Comparison of ENCODE assay signal across 9 mouse cellular contexts in genomic region chr12:108208726-108209438, GRCm38 (mm10). TPM values are rescaled to one million over a fixed set of nuclear protein-coding genes. Genes with fewer than 3 reads are reported as not detected.
DNase-seq lines count a peak whose midpoint lies in the region; ATAC-seq lines count a peak whose summit lies in the region.
"Had no signal": no experiment of that assay in that cellular context is flagged by ENCODE, and none has a peak within 500 bp of the region (broad histone marks: within the 10 kb centered on the region; RNA-seq: fewer than 3 reads in every experiment).

No protein-coding gene starts in this region.

- H3K9ac ChIP-seq in hindbrain, embryonic 11.5 days (ENCODE audit: low read depth, low read length): no peak overlapping the region
- H3K9ac ChIP-seq: limb, embryonic 13.5 days had no signal

- no peak overlapping the region for H3K4me3 ChIP-seq in hindbrain, embryonic 11.5 days (ENCODE audit: low read depth, low read length)
- H3K4me3 ChIP-seq: limb, embryonic 13.5 days had no signal

- H3K9me3 ChIP-seq in hindbrain, embryonic 11.5 days (ENCODE audit: control insufficient read depth, low read length): no peaks in the 10 kb centered on the region
- H3K9me3 ChIP-seq: limb, embryonic 13.5 days had no signal

- peak; percentile 53 for ATAC-seq in frontal cortex, adult (ENCODE audit: low TSS enrichment)
- ATAC-seq in hindbrain, embryonic 11.5 days (ENCODE audit: low FRiP score): peak; percentile 10; the same call in 1 of the 2 replicates
- no peak for ATAC-seq in inflammation-experienced regulatory T-cells, adult 6 months

- no peaks in the 10 kb centered on the region; the same call in 1 of the 2 replicates for H3K36me3 ChIP-seq in hindbrain, embryonic 11.5 days (ENCODE audit: control insufficient read depth, insufficient read depth, low read length)

- H3K27me3 ChIP-seq in hindbrain, embryonic 11.5 days (ENCODE audit: control insufficient read depth, insufficient read depth, low read length): no peaks in the 10 kb centered on the region
- H3K27me3 ChIP-seq: limb, embryonic 13.5 days had no signal

- peak; percentile 91 for DNase-seq in NIH3T3 (ENCODE audit: low read depth)
- DNase-seq in cerebellum, adult 11-12 months: peak; percentile 78
- peak; percentile 86 for DNase-seq in hindbrain, embryonic 11.5 days (ENCODE audit: low spot score)
- DNase-seq in layer of hippocampus, postnatal 14 days (ENCODE audit: low spot score in 2 of 2): peak; percentile 71 to 75
- peak; percentile 82 for DNase-seq in lung, postnatal 36 days
- peak; percentile 78 to 79 for DNase-seq in right cerebral cortex, adult 2 months (ENCODE audit: low spot score in 2 of 2)

- 34% methylated on average over 13 of the region's 13 CpGs for WGBS in hindbrain, embryonic 11.5 days

- no peak overlapping the region for H3K27ac ChIP-seq in hindbrain, embryonic 11.5 days (ENCODE audit: low read depth, low read length)
- H3K27ac ChIP-seq: limb, embryonic 13.5 days had no signal

- peaks cover 7% of the 10 kb centered on the region for H3K4me1 ChIP-seq in hindbrain, embryonic 11.5 days (replicated peaks; ENCODE audit: control insufficient read depth, insufficient read depth, low read length)

- no peak overlapping the region for H3K4me2 ChIP-seq in hindbrain, embryonic 11.5 days (replicated peaks; ENCODE audit: low read depth, low read length)
- H3K4me2 ChIP-seq: limb, embryonic 13.5 days had no signal

RNA-seq across cellular contexts. Expression of gene Ccnk, which starts 29.5 kb away (rescaled TPM):
- 8.6 and 10.6 TPM in 2 replicates for polyA plus RNA-seq in hindbrain, embryonic 11.5 days (2014; fragmentation: Nextera tagmentation; extraction: Ambion mirVana)
- 10 to 100 TPM; 28.1 to 32.0 TPM for total RNA-seq in layer of hippocampus, postnatal 14 days (2021)
- polyA plus RNA-seq in inflammation-experienced regulatory T-cells, adult 6 months (2017; shearing (Covaris generic)): 1 to 10 TPM; 3.9 to 6.3 (median 5.2) TPM

RNA-seq across cellular contexts. Expression of gene Setd3, which starts 29.8 kb away (rescaled TPM):
- polyA plus RNA-seq in hindbrain, embryonic 11.5 days (2014; fragmentation: Nextera tagmentation; extraction: Ambion mirVana): 90.7 and 92.1 TPM in 2 replicates
- 100 to 1,000 TPM; 113 to 116 TPM for total RNA-seq in layer of hippocampus, postnatal 14 days (2021)
- polyA plus RNA-seq in inflammation-experienced regulatory T-cells, adult 6 months (2017; shearing (Covaris generic)): 10 to 100 TPM; 27.7 to 33.1 (median 32.1) TPM
